Mouse (Mus musculus) small intestine, adult 2 months (tissue): Measurements from ENCODE around the gene Helb.

Experiments
- CTCF ChIP-seq: fragments of 200-500 bp; IDR thresholded peaks from 2 replicates; pipeline ENCODE4 v1.5.1; 2012; ENCODE audit warnings: low read depth, mild to moderate bottlenecking, control low read depth, inconsistent platforms, low read length, moderate library complexity, mixed read lengths; ENCODE audit not compliant: insufficient replicate concordance, insufficient read length; ENCODE audit errors: extremely low read depth
- POLR2A ChIP-seq: fragments of 200-500 bp; IDR thresholded peaks from 2 replicates; pipeline ENCODE4 v1.6.1; 2012; ENCODE audit warnings: low read depth, mild to moderate bottlenecking, control low read depth, inconsistent platforms, low read length, moderate library complexity

GRCm38 (mm10) chr10:120038194-120038593, 74.6 kb downstream of the Helb start:
- TF ChIP-seq CTCF: no peak
- no peak for TF ChIP-seq POLR2A
